Mouse (Mus musculus) cerebral cortex, adult 2 months (tissue): ENCODE measurements around the gene Kcnj6.

Source experiments
- WGBS: fragments of 180-500 bp; shearing (Covaris S2); methylation state at CpG from one replicate; pipeline ENCODE4 v1.1.7; 2018; 5-methylcytosine and 5-hydroxymethylcytosine counted together

The Kcnj6 gene

DNA sequence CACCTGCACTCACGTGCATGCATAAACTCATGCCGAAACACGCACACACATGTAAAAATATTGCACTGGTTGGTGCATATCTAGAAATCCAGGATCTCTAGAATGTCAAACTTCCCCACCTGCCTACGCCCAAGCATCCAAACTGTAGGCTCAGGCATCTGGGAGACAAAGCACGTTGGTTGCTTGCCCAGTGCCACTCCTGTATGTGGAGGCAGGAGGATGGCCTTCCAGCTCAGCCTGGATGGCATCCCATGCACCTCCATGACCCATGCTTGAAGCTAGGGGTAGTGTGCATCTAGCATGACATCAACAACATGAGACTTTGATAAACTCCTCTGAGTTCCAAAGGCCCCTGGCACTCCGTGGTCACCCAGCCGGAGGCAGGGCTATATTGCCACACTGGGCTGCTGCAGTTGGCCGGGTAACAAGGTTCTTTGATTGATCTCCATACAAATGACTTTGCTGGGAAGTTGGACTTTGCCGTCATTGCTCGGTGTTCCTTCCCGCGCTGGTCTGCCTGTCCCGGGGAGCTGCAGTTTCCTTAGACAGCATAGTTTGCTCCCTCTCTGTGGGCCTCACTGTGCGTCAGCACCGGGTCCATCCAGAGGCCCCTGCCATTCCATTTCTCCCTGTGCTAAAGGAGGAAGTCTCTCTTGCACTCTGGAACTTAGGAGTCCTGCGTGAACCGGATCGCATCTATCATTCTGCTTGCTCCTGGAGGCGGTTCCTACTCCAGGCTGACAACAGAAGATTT lies 144.9 kb downstream of the Kcnj6 start:
- 64% methylated on average over 19 of the region's 19 CpGs for WGBS

DNA sequence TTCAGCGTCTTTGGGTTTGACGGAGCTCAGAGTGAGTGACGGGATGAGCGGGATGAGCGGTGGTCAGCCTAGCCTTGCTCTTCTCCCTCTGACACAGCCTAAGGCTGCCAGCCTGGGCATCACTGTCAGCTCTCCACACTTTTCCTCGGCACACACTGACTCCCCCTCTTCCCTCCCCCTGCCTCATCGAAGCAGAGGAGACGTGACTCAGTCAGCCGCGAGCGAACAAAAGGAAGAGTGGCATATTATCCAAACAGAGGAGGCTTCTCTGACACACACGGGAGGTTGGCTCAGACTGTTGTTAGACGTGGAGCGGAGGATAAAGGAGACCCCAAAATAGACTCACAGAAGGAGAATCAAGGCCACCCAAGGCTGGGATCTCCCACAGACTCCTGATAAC lies 147.1 kb downstream of the Kcnj6 start:
- WGBS = 28% methylated on average over 14 of the region's 14 CpGs

DNA sequence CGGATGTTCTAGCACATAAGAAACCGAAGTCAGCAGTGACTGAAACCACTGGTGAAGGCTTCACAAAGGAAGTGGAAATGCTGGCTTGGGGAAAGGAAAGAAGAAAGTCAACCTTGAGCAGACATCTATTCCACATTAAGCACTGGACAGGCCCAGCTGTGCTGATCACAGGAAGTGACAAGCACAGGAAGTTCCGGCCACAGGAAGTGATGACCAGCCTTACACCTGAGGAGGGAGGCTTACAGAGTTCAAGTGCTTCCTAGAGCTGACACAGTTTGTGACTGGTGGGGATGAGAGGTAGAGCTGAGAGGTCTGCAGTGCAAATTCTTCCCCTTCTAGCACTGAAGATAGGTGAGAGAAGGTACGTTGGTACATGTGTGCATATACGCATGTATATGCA lies 151.5 kb downstream of the Kcnj6 start:
- WGBS = 74% methylated on average over 5 of the region's 5 CpGs

DNA sequence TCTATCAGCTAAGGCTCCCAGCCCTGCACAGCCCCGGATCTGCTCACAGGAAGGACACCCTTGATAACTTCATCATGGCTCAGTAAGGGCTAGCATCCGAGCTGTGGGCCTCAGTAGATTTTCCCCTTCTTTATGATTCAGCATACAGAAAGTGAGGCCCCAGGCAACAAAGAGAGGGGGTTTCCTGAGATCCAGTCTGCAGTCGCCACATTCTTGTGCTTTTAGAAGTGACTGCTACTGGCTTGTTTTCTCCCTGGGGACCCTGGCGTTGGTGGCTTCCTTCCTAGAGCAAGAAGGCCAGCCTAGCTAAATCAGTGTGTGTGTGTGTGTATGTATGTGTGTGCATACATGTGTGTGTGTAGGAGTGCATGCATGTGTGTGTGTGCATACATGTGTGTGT lies 152.7 kb downstream of the Kcnj6 start:
- 60% methylated on average over 4 of the region's 4 CpGs for WGBS

DNA sequence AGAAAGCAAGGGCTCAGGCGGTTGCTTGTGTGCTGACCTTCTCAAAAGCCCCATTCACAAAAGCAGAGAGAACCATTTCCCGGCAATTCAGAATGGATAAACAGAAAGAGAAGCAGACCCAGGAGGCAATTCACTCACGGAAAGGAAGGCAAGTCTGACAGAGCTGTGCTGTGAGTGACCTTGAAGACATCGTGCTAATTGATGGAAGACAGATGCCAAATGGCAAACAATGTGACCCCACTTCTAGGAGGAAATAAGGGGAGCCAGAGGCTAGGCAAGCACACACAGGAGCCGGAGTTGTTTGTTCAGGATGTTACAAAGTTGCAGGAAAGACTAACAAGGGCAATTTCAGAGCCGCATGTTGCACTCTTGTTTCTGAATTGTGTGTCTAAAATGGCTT lies 158.1 kb downstream of the Kcnj6 start:
- 49% methylated on average over 6 of the region's 6 CpGs for WGBS

DNA sequence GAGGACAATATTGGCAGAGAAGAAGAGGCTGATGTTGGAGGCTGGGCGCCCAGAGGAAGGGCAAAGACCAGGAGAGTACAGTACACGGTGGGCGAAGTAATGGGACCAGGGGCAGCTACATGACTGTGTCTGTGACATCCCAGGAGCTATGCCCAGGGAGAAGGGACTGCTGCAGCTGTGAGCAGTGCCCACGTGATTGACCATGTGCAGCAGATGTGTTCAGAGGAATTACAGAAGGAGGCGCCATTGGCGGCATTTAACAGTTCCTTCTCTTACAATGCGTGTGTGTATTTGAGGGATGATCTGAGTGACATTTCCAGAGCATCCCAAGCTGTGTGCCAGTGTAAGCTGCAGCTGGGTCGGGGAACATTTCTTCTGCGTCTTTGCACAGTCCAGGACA lies 159.6 kb downstream of the Kcnj6 start:
- WGBS = 72% methylated on average over 9 of the region's 9 CpGs

DNA sequence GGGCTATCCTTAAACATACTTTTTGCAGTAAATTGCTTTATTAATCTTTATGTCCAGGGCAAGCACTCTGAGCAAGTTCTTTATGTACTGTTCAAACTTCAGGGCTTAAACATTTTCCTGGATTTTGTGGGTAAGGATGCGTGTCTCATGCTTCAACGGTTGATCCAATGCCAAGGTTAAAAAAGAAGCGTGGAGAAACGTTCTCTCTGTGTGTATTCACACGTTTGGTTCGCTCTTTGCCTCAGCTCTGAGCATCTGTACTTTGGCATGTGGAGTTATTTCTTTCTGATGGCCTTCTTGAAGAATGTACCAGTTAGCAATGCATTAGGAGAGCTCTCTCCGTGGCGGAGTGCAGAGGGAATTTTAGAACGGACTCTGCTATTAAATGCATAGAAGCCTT lies 163.0 kb downstream of the Kcnj6 start:
- WGBS = 51% methylated on average over 9 of the region's 9 CpGs

DNA sequence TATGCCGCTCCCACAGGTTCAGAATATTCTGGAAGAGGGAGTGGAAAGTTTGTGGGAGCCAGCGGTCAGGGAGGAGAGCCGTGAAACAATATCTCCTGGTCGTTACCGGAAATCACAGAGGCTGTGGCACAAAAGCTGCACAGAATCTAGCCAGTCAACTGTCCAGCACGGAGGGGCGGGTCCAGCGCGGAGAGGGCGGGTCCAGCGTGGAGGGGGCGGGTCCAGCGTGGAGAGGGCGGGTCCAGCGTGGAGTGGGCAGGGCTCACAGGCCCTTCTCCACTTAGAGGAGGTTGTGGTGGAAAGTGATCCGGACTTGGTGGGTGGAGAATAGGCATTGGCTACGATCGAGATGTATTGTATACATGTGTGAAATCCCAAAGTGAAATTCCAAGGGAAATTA lies 169.3 kb downstream of the Kcnj6 start:
- WGBS = 89% methylated on average over 18 of the region's 18 CpGs

DNA sequence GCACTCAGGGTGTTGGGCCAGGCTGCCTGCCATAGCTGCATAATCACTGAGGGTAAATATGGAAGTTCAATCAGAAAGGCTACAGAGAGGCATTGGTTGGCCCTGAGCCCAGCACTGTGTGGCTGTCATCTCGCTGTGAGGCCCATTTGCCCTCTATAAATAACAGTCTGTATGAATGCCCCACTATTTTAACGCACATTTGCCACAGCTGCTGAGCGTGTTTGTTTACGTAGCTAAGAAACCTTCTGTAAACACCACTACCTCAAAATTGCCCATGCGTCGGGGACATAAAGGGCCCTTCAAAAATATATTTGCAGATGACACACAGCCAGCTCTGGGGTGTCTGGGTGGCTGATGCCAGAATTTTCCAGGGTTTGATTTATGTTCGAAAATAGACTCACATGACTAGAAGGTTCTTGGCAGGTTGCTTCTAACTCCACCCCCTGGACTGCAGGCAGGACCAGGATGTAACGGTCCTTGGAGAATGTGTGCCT lies 170.4 kb downstream of the Kcnj6 start:
- 17% methylated on average over 8 of the region's 8 CpGs for WGBS

DNA sequence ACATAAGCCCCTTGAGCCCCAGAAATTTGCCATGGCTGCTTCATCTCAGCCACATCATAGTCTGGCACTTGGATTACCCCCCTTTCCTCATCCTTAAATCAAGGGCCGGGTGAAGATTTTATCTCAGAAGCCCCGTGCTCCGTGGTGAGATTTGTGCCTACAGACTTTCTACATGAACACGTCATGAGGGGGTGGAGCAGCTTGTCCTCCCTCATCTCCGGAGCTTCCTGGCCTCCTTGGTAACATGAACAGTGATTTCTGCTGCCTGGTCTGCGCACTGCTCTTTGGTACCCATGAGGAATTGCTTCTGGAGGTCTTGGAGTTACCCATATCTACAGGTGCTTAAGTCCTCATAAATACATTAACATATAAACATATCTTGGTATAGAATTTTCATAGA lies 172.2 kb downstream of the Kcnj6 start:
- WGBS = 52% methylated on average over 6 of the region's 6 CpGs

DNA sequence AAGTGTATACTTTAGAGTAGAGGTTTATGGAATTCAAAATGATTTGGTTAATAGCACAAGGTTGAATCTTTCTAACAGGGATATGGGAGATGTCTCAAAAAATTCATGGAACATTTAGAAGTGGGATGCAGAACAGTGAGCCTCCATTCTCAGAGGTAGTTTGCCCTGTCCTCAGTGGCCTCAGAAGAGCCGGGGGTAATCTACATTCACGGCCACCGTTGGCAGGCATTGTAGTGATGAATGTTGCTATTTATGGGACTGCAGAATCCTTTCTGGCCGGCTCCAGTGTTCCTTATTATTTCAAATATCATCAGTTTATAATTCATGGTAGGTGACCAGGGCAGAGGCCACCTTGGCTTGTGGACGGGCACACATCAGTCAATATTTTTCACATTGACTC lies 174.9 kb downstream of the Kcnj6 start:
- WGBS = 59% methylated on average over 5 of the region's 5 CpGs

DNA sequence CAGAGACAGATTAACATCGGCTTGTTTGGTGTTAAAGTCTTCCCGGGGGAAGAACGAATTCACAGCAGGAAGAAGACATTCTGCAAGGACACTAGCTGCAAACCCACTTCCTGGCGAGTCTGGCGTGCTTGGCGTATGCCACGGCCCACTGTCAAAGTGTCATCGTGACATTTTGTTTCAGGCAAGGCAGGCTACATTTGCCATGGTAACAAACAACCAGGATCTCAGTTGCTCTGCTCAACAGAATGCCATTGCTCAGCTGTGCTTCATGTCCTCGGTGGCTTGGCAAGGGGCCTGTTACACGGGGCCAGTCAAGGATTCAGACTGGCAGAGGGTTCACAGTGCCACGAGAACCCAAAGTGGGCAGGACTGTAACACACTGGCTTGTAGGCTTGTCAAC lies 175.9 kb downstream of the Kcnj6 start:
- 48% methylated on average over 11 of the region's 11 CpGs for WGBS

DNA sequence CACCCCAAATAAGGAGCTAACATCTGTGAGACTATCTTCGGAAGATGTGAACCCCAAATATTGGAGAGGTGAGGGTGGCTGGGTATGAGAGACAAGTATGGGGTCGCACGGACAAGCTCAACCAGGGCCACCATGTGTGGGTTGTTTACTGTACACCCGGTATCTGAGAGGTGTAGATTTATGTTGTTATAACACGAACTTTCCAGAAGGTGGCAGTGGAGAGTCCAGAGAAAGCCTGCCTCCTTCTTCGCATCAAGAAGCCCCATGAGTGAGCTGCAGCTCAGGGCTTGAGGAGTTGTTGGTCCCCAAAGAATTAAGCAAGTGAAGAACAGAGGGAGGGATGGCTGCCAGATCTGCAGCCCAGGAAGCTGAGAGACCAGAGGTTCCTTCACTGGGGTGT lies 181.1 kb downstream of the Kcnj6 start:
- WGBS = 18% methylated on average over 6 of the region's 6 CpGs

DNA sequence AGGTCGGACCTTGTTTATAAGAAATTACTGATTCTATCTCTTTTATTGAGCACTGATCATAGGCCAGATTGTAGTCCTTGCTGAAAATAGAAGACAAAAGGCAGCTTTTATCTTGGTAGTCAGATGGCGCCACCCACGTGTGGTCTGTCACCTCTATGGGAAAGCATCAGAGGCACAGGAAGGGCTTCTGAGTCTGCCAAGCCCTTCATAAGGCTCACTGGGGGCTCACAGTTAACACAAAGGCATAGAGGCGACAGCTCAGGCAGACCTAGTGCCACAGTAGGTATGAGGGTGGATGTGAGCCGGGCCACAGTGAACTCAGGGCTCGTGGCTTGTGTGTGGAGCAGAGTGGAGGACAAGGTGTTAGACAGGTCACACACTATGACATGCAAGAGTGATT lies 181.6 kb downstream of the Kcnj6 start:
- 55% methylated on average over 6 of the region's 6 CpGs for WGBS

DNA sequence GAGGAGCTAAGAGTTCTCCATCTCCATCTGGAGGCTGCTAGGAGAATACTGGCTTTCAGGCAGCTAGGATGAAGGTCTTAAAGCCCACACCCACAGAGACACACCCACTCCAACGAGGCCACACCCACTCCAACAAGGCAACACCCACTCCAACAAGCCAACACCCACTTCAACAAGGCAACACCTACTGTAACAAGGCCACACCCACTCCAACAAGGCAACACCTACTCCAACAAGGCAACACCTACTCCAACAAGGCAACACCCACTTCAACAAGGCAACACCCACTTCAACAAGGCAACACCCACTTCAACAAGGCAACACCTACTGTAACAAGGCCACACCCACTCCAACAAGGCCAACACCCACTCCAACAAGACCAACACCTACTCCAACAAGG lies 188.2 kb downstream of the Kcnj6 start:
- WGBS = 17% methylated on average over 1 of the region's 1 CpGs

DNA sequence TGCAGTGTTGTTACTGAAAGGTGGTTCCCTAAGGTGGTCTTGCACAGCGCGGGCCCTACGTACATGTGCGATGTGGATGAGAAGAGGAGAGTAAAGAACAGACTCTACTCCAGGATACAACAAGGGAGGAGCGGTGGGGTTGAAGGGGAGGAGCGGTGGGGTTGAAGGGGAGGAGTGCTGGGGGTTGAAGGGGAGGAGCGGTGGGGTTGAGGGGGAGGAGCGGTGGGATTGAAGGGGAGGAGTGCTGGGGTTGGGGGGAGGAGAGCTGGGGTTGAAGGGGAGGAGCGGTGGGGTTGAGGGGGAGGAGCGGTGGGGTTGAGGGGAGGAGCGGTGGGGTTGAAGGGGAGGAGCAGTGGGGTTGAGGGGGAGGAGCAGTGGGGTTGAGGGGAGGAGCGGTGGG lies 199.3 kb downstream of the Kcnj6 start:
- 95% methylated on average over 12 of the region's 12 CpGs for WGBS

DNA sequence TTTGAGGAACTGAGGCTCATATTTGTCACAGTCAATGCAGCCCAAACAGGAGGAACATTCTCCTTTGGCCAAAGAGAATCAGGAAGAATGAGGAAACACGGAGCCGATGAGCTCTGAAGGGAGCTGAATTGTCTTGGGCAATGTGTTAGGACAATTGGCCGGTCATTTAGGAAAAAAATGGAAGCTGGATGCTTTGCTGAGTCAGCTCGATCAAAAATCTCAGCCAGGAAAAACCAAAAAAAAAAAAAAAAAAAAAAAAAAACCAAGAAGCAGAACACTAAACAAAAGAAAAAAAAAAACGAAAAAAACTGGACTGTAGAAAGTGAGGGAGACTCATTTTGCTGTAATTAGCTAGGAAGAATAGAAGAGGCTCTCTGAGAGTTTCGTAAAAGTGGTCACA lies 200.1 kb downstream of the Kcnj6 start:
- WGBS = 69% methylated on average over 6 of the region's 6 CpGs

DNA sequence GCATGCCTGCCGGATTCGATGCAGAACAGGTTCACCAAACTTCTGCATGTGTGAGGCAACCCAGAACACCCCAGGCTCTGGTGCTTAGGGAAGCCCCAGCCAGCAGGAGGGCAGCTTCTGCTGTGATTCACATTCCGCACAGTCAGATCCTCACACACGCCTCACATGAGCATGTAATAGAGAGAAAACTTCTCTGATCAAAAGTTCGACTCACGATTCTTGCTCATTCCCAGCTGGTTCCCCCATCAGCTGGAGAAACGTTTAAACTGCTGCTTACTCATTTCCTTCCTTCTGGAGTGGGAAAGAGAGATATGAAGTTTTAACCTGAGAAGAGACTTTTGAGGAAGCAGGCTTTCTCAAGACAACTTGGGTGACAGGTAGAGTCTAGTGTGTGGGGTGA lies 204.5 kb downstream of the Kcnj6 start:
- 41% methylated on average over 7 of the region's 7 CpGs for WGBS

DNA sequence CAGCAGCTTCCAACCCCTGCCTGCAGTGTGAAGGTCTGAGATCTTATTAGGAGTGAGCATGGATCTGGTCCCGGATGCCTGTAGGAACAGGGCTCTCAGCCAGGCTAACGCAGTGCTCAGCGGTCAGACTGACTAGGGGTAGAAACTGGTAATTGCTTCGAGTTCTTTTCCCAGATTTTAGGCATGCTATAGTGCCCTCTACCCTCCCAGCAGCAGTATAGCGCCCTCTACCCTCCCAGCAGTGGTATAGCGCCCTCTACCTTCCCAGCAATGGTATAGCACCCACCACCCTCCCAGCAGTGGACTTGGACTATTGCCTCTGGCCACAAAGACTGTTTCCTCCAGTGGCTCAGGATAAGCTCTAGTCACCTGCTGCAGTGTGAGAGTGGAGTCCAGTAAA lies 207.5 kb downstream of the Kcnj6 start:
- 30% methylated on average over 6 of the region's 6 CpGs for WGBS

DNA sequence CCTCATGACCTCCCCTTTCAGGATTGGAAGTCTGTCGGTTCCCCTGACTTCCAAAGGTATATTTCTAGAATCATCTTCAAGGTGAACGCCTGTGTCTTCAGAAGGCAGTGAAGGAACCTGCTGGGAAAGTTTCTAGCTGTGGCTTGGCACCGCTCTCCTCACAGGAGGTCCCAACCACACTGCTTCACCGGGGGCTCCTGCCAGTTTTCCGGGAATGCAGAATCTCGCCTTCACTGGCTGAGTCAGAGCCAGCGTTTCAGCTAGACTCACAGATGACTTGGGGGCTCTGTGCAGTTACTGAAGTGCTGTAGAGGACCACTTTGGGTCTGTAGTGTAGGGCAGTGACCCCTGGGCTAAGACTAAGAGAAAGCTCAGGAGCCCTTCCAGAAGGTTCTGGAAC lies 208.8 kb downstream of the Kcnj6 start:
- WGBS = 57% methylated on average over 7 of the region's 7 CpGs

DNA sequence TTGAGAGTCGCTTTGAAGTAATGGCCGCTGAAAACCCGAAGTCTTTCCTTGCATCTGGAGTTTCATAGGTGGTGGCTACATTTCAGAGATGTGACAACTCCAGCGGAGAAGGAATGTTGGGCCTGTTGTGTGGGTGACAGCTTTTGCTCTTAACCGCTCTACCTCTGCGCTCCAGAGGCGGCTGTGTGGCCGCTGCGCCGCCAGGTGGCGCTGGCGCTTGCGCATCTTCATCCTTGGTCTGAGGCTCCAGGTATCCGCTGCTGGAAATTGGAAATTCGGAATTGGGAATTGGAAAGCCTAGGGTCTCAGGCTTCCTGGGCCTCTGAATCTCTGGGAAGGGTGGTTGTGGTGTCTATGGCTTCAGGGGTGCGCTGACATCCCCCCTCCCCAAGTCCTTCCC lies 209.3 kb downstream of the Kcnj6 start:
- WGBS = 6% methylated on average over 16 of the region's 16 CpGs

DNA sequence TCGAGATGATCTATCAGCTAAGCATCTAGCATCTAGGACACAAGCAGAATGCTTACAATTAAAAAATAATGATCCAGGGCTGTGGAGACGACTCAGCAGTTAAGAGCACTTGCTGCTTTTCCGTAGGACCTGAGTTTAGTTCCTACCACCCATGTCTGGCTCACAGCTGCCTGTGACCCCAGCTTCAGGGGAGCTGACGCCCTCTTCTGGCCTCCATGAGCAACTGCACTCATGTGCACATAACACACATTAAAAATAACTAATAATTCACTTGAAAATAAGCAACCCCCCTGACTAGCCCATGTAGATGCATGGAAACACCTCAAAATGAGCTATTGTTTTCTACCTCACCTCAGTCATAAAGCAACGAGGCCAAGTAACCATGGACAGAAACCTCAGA lies 211.6 kb downstream of the Kcnj6 start:
- 81% methylated on average over 5 of the region's 5 CpGs for WGBS

DNA sequence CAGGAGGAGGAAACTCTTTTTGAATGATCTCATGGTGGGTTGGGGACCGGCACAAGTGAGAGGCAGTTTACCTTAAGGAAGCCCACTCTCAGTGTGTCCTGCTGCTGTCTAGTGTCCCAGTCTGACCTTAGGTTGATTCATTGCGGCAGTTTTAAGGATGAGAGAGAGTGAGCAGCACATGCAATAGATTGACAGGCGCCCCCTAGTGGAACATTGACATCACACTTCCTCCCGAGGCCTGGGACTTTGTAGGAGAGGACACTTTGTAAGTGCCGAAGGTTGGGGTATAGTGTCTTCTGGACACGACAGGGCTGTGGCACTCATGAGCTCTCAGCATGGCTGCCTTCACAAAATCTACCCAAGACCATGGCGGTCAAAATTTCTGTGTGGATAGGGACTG lies 213.8 kb downstream of the Kcnj6 start:
- 61% methylated on average over 7 of the region's 7 CpGs for WGBS
